Mouse (Mus musculus) NIH3T3 (cell line): ENCODE data around the gene Fam13a.

Experiments used
- DNase-seq: peaks from one replicate; pipeline ENCODE4 v3.0.0-alpha.2; 2012; ENCODE audit warnings: low read depth

Gene Fam13a

DNA sequence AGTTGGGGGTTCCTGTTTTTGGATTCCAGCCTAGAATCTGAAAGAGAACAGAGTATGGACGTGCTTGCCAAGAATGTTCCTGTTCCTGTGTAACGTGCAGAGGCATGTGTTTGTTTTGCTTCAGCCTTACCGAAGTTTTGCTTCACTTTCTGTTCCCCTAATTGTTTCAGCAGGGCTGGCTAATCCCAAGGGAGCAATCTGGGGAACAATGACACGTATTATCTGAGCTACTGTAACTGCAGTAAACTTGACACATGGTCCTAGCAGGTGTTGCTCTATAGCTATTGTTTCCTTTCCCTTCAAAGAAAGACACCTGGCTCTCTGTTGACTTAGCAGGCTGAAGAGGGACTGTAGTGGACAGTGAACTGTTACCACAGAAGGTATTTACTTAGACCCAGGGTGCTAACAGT is 25.3 kb downstream of the Fam13a start:
- DNase-seq: no peak

GRCm38 (mm10) chr6:58998528-58998927 is 25.8 kb downstream of the Fam13a start:
- no peak for DNase-seq

DNA sequence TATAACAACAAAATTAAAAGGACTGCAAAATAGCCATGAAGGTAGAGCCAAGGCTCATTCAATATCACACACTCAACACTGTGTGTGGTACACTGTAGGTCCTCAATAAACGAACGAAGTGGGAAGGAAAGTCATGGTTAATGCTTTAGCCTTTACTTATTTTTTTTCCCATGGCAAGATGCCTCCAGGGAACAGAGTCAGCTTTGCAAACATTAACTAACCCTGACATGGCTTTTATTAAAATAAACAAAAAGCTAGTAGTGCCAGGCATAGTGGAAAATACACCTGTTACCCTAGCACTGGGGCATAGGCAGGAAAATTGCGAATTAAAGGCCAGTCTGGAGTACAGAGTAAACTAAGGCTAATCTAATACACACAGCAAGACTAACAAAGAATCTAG is 35.2 kb downstream of the Fam13a start:
- no peak for DNase-seq

DNA sequence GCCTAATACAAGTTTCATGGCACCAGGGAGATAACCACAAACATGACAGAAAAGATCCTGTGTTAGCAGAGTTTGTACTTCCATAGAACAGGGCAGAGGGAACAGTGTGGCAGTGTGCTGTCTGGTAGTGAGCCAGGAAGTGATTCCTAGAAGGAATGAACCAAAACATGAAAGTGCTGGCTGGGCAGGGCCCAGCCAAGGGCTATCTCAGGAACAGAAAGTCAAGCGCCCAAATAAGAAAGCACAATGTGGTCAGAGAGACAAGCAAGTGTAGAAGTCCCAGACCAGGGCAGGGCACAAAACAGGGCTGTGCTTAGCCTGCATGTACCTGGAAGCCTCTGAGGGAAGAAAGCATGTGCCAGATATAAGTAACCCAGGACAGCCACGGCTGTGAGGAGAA is 35.6 kb downstream of the Fam13a start:
- no peak for DNase-seq

GRCm38 (mm10) chr6:58987166-58987565 is 37.2 kb downstream of the Fam13a start:
- no peak for DNase-seq

DNA sequence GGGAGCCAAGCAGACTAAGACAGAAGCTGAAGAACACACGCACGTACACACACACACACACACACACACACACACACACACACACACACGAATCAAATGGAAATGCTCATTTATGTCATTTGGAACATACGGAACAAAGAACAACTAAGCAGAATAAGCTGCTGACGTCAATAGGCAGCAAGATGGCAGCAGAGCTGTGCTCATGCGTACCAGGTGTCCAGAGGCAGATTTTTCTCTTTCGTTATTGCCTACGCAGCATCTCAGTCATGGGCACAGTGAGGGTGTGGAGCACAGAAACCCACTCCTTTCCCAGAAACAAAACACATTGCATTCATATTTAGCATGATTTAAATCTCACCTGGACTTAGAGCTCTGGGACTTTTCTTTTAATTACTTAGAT is 39.2 kb downstream of the Fam13a start:
- DNase-seq: no peak

GRCm38 (mm10) chr6:58975249-58975648 is 49.1 kb downstream of the Fam13a start:
- DNase-seq: no peak

DNA sequence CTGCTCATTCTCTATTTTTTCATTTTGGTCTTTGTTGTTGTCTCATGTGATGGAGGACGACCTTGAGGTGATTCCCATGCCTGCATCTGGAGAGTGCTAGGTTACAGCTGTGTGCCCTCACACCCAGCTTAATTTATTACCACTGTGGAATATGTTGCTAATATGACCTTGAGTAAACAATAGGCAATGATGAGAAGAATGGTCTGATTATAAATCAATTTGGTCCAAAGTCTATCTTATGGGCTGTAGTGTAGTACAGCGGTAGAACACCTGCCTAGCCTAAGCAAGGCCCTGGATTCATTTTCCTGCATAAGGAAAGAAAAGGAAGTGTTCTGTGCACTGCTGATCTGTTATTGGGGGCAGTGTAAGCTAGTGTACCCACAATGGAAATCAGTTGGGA is 49.9 kb downstream of the Fam13a start:
- no peak for DNase-seq

DNA sequence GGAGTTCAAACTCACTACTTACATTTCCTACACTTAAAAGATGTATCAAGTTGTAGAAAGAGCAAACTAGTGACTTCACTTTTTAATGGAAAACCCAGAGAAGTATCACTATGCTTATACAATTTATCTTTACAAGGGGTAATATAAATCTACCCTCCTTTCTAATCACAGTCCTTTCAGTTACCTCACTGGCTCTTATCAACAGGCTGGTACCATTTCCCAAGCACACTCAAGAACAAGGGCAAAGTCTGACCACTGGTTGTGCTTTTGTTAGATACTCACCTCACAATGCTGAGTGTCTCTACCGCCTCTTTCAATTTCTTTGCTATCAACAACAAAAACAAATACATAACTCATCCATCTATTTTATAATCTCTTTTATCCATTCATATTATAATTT is 51.5 kb downstream of the Fam13a start:
- DNase-seq: no peak

- DNase-seq: peak; percentile 59
Measured at GRCm38 (mm10) chr6:58968272-58968671, 56.1 kb downstream of the Fam13a start.

- DNase-seq: no peak
Measured at GRCm38 (mm10) chr6:58965071-58965831, 59.1 kb downstream of the Fam13a start.

GRCm38 (mm10) chr6:58964565-58964964 is 59.8 kb downstream of the Fam13a start:
- DNase-seq: no peak

DNA sequence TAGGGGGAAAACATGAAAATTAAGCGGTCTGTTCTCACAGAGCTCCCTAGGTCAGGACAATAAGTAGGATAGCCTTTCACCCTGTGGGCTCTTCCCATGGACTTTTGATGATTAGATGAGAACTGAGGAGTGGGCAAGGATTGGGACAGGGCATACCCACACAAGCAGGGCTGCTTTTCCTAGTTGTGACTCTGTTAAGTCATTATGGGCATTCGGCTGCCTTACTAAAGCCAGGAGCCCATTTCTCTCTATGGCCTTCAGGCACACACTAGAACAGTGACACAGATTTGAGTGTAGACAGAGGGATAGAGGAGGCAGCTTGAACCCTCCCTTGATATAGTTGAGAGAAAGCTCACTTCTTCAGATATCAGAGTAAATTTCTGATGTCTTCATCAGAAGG is 60.3 kb downstream of the Fam13a start:
- no peak for DNase-seq

GRCm38 (mm10) chr6:58962691-58963090 is 61.7 kb downstream of the Fam13a start:
- DNase-seq: no peak

DNA sequence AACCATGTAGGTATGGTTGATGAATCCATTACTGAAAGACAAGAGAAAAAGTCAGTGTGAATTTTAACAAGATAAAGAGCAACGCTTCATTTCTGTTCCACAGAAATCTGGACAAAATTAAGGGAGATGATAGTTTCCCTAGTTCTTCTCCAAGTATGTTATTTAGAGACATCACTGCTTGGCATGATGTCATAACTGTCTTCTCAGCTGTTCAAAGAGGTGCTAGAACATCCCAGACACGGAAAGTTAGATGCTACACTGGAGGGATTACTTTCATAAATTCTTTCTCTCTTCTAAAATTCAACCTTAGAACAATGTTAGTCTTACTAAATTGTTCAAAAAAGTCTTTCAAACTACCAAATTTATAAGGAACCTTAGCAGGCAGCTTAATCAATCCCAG is 63.8 kb downstream of the Fam13a start:
- DNase-seq: no peak

GRCm38 (mm10) chr6:58951128-58951992 is 73.0 kb downstream of the Fam13a start:
- DNase-seq: peak; percentile 71

DNA sequence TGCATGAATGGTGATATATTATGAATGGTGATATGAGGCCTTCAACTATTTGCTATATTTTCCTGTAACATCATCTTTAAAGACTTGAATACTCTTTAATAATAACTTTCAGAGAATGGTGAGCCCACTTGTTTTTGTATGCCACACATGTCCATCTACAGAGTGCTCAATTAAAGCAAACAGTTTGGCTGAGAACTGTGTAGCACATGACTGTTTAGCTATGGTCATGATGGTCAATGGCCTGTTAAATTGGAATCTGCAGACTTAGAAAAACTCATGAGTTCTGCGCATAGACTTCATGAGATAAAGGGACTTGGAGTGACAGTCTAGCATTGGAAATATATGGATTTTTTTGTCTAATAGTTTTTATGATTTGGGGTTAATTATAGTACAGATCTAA is 73.9 kb downstream of the Fam13a start:
- DNase-seq: no peak

DNA sequence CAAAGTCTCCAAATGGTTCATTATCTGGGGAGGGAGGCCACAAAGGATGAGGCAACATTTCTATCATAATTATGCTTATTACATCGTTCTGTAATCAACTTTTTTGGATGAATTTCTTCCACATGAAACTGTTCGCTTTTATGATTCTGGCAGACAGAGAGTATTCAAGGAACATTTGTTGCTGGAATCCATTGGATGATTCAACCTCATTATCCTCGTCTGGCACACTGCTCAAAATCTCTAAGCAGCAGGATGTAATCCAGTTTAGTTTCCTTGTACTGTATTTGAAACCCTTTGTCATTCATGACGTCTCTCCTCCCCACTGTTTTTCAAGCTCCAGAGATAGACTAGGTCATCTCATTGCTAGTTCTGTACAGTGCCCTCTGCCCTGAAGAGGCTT is 77.5 kb downstream of the Fam13a start:
- no peak for DNase-seq

- no peak for DNase-seq
Measured at GRCm38 (mm10) chr6:58946246-58946645, 78.1 kb downstream of the Fam13a start.

- DNase-seq: no peak
Measured at GRCm38 (mm10) chr6:58943958-58944357, 80.4 kb downstream of the Fam13a start.

DNA sequence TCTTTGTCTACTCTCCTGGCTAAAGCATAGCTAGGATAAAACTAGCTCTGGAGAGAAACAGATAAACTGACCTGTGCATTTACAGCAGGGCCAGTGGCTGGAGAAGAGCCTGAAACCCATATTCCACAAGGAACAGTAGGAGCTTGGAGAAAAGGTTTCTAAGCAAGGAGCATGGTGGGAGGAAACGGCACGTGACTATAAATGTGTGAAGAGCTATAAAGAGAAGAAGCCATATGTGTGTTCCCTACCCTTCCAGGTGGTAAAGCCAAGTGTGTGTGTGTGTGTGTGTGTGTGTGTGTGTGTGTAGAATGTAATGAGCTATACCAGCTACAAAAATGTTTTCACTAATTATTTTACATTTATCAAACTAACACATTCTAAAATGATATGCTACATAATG is 82.1 kb downstream of the Fam13a start:
- no peak for DNase-seq

GRCm38 (mm10) chr6:58937726-58938125 is 86.6 kb downstream of the Fam13a start:
- DNase-seq: no peak

- no peak for DNase-seq
Measured at GRCm38 (mm10) chr6:58934144-58934543, 90.2 kb downstream of the Fam13a start.
